Mouse (Mus musculus) small intestine, adult 2 months (tissue): Measurements from ENCODE around the gene Cdh13. TPM values are rescaled to one million over a fixed set of nuclear protein-coding genes. Genes with fewer than 3 reads are reported as not detected.

Experiments
- H3K27ac ChIP-seq: fragments of 200-500 bp; 2 replicates; pipeline ENCODE4 v1.5.1; 2012; ENCODE audit warnings: low read depth, low read length, control low read depth, inconsistent platforms; ENCODE audit not compliant: insufficient read depth
- H3K27me3 ChIP-seq: fragments of 200-500 bp; 2 replicates; pipeline ENCODE4 v1.6.1; 2012; ENCODE audit warnings: mild to moderate bottlenecking, moderate library complexity, low read length, inconsistent platforms; ENCODE audit not compliant: control insufficient read depth, insufficient read depth
- H3K36me3 ChIP-seq: fragments of 200-500 bp; 2 replicates; pipeline ENCODE4 v1.6.1; 2012; ENCODE audit warnings: mild to moderate bottlenecking, low read length, control low read depth, inconsistent platforms; ENCODE audit not compliant: control insufficient read depth, insufficient read depth
- H3K4me1 ChIP-seq: fragments of 200-500 bp; 2 replicates; pipeline ENCODE4 v1.6.1; 2012; ENCODE audit warnings: low read length, inconsistent platforms, mixed read lengths; ENCODE audit not compliant: control insufficient read depth, insufficient read depth, insufficient read length
- H3K4me3 ChIP-seq: fragments of 200-500 bp; 2 replicates; pipeline ENCODE4 v1.5.1; 2012; ENCODE audit warnings: low read depth, mild to moderate bottlenecking, control low read depth, inconsistent platforms, low read length, moderate library complexity
- CTCF ChIP-seq: fragments of 200-500 bp; IDR thresholded peaks from 2 replicates; pipeline ENCODE4 v1.5.1; 2012; ENCODE audit warnings: low read depth, mild to moderate bottlenecking, control low read depth, inconsistent platforms, low read length, moderate library complexity, mixed read lengths; ENCODE audit not compliant: insufficient replicate concordance, insufficient read length; ENCODE audit errors: extremely low read depth
- POLR2A ChIP-seq: fragments of 200-500 bp; IDR thresholded peaks from 2 replicates; pipeline ENCODE4 v1.6.1; 2012; ENCODE audit warnings: low read depth, mild to moderate bottlenecking, control low read depth, inconsistent platforms, low read length, moderate library complexity
- WGBS: fragments of 180-500 bp; shearing (Covaris S2); methylation state at CpG from one replicate; pipeline ENCODE4 v1.1.7; 2018; 5-methylcytosine and 5-hydroxymethylcytosine counted together
- polyA plus RNA-seq: library from polyadenylated mRNA; depleted of rRNA; stranded (reverse); fragments of >200 nt; gene quantifications from 2 replicates; pipeline ENCODE4 v1.2.3, GENCODE M21; 2012

Cdh13 gene
- polyA plus RNA-seq, 1 experiment, result 4.6 TPM

- no peak overlapping the region for H3K27ac ChIP-seq
- TF ChIP-seq CTCF, result no peak
- TF ChIP-seq POLR2A, result no peak
- H3K36me3 ChIP-seq, result no peaks in the 10 kb centered on the region
- no peaks in the 10 kb centered on the region for H3K27me3 ChIP-seq
- H3K4me3 ChIP-seq, result no peak overlapping the region
- no peaks in the 10 kb centered on the region for H3K4me1 ChIP-seq
- 76% methylated on average over 4 of the region's 4 CpGs for WGBS
These were observed 358.3 kb downstream of the Cdh13 start for GRCm38 (mm10) chr8:118641799-118642198.

DNA sequence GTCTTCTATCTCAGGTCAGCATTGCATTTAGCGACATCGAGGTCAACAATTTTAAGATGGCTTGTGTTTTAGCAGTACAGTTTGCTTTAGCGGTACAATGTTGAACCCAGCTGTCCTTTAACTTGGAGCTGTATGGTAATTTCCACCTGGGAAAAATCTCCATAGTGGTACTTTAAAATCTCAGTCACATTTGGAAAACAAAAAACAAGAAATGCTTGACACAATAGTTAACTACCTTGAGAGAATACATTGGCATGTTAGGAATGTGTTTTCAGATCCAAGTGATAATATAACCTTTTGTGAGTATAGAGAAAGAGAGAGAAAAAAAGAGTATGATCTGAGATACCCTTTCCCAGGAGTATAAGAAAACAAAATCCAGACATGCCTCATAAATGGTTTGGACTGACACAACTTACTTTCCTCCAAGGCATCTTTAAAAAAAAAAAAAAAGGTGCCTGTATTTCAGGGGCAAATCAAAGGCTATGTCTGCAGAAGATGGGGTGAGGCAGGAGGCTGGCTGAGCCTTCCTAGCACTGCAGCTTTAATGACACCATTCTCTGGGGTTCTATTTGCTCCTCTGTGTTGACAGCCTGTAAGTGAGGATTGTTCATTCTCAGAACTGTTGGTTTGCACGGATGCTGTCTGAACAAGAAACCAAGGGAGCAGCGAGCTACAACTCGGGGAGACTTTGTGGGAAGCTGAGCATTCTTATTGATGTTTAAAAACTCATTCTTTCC is 365.4 kb downstream of the Cdh13 start:
- H3K27me3 ChIP-seq, result no peaks in the 10 kb centered on the region
- TF ChIP-seq CTCF, result no peak
- no peak overlapping the region for H3K4me3 ChIP-seq
- no peak overlapping the region for H3K27ac ChIP-seq
- no peaks in the 10 kb centered on the region for H3K36me3 ChIP-seq
- WGBS, result 56% methylated on average over 6 of the region's 6 CpGs
- no peaks in the 10 kb centered on the region for H3K4me1 ChIP-seq

- H3K27ac ChIP-seq, result no peak overlapping the region
- no peak for TF ChIP-seq CTCF
- TF ChIP-seq POLR2A, result no peak
- 52% methylated on average over 4 of the region's 4 CpGs for WGBS
These were observed 366.4 kb downstream of the Cdh13 start for GRCm38 (mm10) chr8:118649981-118650380.

DNA sequence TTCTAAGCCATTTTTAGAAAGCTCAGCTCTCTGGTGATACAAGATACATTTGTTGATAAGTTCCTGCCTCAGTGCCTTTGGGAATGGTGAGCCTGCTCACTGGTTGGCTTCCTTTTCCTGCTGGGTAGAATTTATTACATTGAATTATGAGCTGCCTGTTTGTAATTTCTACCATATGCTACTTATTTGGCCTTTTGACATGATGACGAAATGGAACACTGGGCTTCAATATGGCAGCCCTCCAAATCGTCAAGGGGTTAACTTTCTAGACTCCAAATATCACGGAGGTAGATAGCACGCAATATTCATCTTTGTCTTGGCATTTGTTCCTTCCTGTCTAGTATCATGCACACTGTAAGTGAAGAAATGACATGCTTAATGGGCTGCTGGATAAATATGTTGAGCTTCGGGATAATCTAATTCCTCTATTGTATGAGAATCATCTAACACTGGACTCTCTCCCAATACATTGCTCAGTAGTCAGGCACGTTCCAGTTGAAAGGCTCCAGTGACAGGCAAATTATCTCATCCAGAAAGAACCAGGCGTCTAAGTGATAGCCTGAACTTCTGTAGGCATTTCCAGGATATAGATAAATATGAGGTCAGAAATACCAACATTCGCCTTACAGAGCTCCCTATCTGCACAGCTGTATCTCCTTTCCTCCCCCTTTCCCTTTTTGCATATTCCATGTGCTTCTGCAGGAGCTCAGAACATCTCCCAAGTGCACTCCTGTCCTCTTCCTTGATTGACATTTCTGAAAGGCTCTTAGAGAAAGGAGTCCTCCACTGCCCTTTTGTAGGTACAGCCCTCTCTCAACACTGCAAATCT is 378.7 kb downstream of the Cdh13 start:
- no peak for TF ChIP-seq CTCF
- TF ChIP-seq POLR2A, result no peak
- Histone ChIP-seq H3K4me1 (no peaks in the 10 kb centered on the region), H3K27me3 (no peaks in the 10 kb centered on the region), H3K27ac (no peak overlapping the region), H3K4me3 (no peak overlapping the region), H3K36me3 (no peaks in the 10 kb centered on the region)
- 75% methylated on average over 8 of the region's 8 CpGs for WGBS

More at GRCm38 (mm10) chr8:118649981-118650380, 366.4 kb downstream of the Cdh13 start:
- Histone ChIP-seq H3K4me1 (no peaks in the 10 kb centered on the region), H3K36me3 (no peaks in the 10 kb centered on the region), H3K27me3 (no peaks in the 10 kb centered on the region), H3K4me3 (no peak overlapping the region)

DNA sequence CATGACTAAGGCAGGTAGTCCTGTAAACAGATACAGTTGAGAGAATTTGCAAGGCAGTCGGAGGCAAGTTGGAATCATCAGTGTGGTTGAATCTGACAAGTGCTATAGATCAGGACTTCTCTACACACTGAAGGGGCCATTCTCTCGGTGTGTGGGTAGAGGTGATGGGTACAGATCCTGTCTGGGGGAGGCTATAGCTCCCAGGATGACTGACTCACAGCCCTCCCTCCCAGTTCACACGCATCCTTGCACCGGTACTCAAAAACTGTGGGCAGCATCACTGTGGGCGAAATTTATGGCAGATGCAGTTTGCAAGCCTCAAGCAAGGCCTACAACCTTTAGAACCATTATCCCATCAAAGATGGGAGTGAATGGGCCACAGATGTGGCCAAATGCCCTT is 381.5 kb downstream of the Cdh13 start:
- Histone ChIP-seq H3K27ac (no peak overlapping the region), H3K36me3 (no peaks in the 10 kb centered on the region), H3K4me1 (no peaks in the 10 kb centered on the region), H3K4me3 (no peak overlapping the region), H3K27me3 (no peaks in the 10 kb centered on the region)
- 86% methylated on average over 5 of the region's 5 CpGs for WGBS
- no peak for TF ChIP-seq POLR2A
- no peak for TF ChIP-seq CTCF

DNA sequence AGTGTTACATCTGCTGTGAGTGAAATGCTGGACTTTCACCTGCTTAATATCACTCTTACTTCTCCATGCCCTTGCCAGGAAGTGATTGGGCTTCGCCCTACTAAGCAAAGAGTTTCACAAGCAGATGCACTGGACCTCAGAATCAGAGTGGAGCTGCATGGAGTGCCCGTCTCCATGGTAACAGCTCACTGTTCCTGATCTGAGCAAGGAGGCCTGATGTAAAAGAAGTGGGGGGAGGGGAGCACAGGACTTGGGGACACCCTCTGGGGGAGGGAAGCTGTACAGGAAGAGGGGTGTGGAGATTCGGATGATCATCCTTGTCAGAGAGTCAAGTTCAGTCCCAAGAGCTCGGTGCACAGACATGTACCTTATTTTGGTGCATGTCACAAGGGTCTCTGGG is 384.2 kb downstream of the Cdh13 start:
- Histone ChIP-seq H3K27me3 (no peaks in the 10 kb centered on the region), H3K36me3 (no peaks in the 10 kb centered on the region), H3K4me1 (no peaks in the 10 kb centered on the region), H3K4me3 (no peak overlapping the region), H3K27ac (no peak overlapping the region)
- TF ChIP-seq CTCF (no peak), POLR2A (no peak)
- 81% methylated on average over 4 of the region's 4 CpGs for WGBS

DNA sequence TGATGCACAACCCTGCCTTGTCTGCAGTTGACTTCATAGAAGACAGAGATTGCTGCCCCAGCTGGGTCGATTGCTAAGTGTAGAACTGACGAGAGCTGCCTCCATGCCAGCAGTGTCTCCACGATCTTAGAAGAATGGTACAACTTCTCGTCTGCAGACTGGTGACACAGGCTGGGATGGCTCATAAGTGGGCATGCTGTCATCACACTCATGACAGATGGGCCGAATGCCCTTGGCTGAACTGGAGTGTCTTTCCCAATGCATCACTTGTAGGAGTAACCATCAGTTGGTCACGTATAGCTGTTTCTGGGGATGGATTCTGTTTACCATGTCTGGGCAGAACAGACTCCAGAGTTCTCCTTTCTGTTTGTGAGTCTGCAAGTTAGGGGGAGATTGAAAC is 392.7 kb downstream of the Cdh13 start:
- WGBS, result 81% methylated on average over 6 of the region's 6 CpGs
- H3K36me3 ChIP-seq, result no peaks in the 10 kb centered on the region
- no peak overlapping the region for H3K4me3 ChIP-seq
- H3K4me1 ChIP-seq, result no peaks in the 10 kb centered on the region
- H3K27ac ChIP-seq, result no peak overlapping the region
- TF ChIP-seq CTCF, result no peak
- TF ChIP-seq POLR2A, result no peak
- no peaks in the 10 kb centered on the region for H3K27me3 ChIP-seq
